Mouse (Mus musculus) stomach, postnatal 0 days (tissue): ENCODE measurements around the gene Tmem189.

Experiments
- CTCF ChIP-seq: IDR thresholded peaks from 2 replicates; pipeline ENCODE4 v1.5.1; 2016; ENCODE audit warnings: antibody characterized with exemption, low read depth, mild to moderate bottlenecking, moderate library complexity
- EP300 ChIP-seq: optimal IDR thresholded peaks from 2 replicates; pipeline ENCODE3; 2016; ENCODE audit warnings: antibody characterized with exemption

DNA sequence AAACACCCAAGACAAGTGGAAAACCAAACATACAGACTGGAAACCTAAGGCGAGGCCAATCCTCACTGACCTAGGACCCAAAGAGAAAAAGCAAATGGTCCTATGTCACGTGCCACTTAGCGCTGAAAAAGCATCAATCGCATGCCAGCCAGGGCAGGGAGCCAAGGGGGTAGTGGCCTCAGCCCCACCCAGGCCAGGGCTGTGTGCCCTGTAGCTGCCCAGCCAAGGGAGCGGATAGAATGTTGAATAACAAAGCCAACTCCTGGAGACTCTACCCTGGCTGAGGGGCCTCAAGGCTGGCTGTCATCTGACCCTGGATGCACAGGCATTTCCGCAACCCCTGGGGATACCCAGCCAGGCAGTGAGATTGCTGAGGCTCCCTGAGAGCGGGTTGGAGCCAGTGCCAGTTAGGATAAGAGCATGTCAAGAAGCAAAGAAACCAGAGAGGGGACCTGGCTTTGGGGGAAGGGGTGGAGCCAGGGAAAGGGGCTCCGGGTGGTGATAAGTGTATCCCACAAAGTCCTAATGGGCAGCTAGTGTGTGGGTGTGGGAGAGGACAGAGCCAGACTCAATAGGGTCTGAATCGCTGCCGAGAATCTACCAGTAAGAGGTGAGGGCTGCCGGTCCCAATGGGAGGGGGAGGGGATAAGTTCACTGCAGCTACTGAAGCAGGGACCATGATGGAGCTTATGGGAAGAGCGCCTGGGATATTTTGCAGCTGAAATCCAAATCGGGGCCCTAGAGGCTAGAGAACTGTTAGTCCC is 29.6 kb downstream of the Tmem189 start:
- TF ChIP-seq EP300, result no peak
- TF ChIP-seq CTCF, result no peak
